Mouse (Mus musculus) limb, embryonic 15.5 days (tissue): ENCODE results near the gene Timm9. TPM values are rescaled to one million over a fixed set of nuclear protein-coding genes. Genes with fewer than 3 reads are reported as not detected.

Source experiments
- ATAC-seq: fragments of 200-750 bp; cut with Nextera tagmentation; 2 replicates; pipeline ENCODE4 v1.8.0; 2017; ENCODE audit warnings: low read depth, moderate TSS enrichment; ENCODE audit not compliant: insufficient number of reproducible peaks, low FRiP score, low TSS enrichment
- H3K27ac ChIP-seq: fragments of 300-500 bp; sonication (generic); 2 replicates; pipeline ENCODE4 v1.5.1; 2015; ENCODE audit warnings: moderate library complexity, mild to moderate bottlenecking, inconsistent platforms
- H3K27me3 ChIP-seq: fragments of 300-500 bp; sonication (generic); 2 replicates; pipeline ENCODE4 v1.6.1; 2015; ENCODE audit warnings: inconsistent platforms
- H3K36me3 ChIP-seq: fragments of 300-500 bp; sonication (generic); 2 replicates; pipeline ENCODE4 v1.6.1; 2015; ENCODE audit warnings: inconsistent platforms
- H3K4me1 ChIP-seq: fragments of 300-500 bp; sonication (generic); 2 replicates; pipeline ENCODE4 v1.6.1; 2015; ENCODE audit warnings: inconsistent platforms
- H3K4me2 ChIP-seq: fragments of 300-500 bp; sonication (generic); 2 replicates; pipeline ENCODE4 v1.6.1; 2015; ENCODE audit warnings: mild to moderate bottlenecking, inconsistent platforms
- H3K4me3 ChIP-seq: fragments of 300-500 bp; sonication (generic); 2 replicates; pipeline ENCODE4 v1.5.1; 2015; ENCODE audit warnings: mild to moderate bottlenecking, inconsistent platforms
- H3K9ac ChIP-seq: fragments of 300-500 bp; sonication (generic); 2 replicates; pipeline ENCODE4 v1.6.1; 2015; ENCODE audit warnings: inconsistent platforms
- H3K9me3 ChIP-seq: fragments of 300-500 bp; sonication (generic); 2 replicates; pipeline ENCODE4 v1.6.1; 2016; ENCODE audit warnings: inconsistent platforms
- WGBS: fragments of 180-500 bp; shearing (Covaris S2); methylation state at CpG from one replicate; pipeline ENCODE4 v1.1.7; 2015; 5-methylcytosine and 5-hydroxymethylcytosine counted together
- polyA plus RNA-seq: library from polyadenylated mRNA; unstranded; fragments of >200 nt; fragmentation: Nextera tagmentation; extraction: Ambion mirVana; gene quantifications from 2 replicates; pipeline ENCODE4 v1.2.1, GENCODE M21; 2015

Gene Timm9
- polyA plus RNA-seq = 67.0 and 70.4 TPM in 2 replicates

DNA sequence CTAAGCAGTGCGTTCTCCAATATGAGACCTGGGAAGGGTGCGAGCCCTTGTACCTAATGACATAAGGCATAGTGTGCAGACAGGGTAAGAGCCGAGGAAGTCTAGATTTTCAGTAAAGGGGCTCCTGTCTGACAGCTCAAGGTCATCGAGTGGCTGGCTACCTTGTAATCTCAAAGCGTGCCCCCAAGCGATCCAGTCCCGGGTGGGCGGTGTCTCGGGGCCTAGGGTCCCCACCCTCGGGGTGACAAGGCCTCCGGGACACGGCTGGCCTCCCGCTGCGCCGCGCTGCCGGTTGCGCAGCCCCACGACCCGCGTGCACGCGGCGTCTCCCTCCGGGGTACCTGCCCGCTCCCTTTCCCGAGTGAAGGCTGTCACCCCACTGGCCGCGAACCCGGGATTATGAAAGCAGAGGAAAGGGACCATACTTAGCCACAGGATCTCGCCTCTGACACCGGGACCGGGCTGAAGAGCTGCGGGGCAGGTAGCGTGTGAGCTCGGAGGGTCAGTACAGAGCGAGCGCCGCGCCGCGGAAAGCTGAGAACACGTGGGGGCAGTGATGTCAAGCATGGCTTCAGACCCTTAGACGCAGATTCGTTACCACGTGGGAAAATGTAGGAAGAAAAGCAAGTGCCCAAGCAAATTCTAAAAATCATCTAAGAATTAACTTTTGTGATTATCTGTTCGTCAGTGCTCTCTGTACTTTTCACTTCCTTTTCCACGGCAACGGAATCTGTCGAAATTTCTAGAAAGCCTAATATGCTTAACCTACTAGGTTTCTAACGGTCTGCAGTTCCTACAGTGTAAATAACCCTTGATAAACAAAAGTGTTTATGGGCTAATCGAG lies at the start of gene Timm9, which contains the start of gene 2700049A03Rik:
Gene Timm9, minus strand, starts transcription at position 555 of the 844 bp plus-strand sequence.
Gene 2700049A03Rik, plus strand, starts transcription at position 719 of the 844 bp plus-strand sequence.
- Histone ChIP-seq H3K27ac (peak within 1 kb of the TSS; percentile 81), H3K4me1 (peaks cover 22% of the 10 kb centered on the region)

DNA sequence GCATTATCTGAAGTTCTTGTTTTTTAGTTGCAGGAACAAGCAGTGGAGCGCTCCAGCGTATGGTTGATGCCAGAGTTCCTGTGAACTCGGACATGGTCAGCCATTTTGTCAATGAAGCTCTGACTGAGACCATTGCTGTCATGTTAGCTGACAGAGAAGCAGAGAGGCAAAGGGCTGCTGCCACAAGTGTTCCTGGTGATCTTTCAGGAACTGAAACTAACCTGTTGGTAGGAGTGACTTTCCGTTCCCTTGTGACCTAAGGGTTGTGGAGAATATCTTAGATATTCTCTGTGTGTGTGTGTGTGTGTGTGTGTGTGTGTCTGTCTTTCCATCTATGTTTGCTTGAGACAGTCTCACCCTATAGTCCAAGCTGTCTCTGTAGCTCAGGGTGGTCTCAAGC lies 47.9 kb upstream of the Timm9 start:
- Histone ChIP-seq H3K9ac (no peak overlapping the region), H3K9me3 (no peaks in the 10 kb centered on the region), H3K36me3 (peaks cover 50% of the 10 kb centered on the region), H3K4me1 (no peaks in the 10 kb centered on the region), H3K27me3 (no peaks in the 10 kb centered on the region), H3K4me3 (no peak overlapping the region), H3K4me2 (no peak overlapping the region), H3K27ac (no peak overlapping the region)
- ATAC-seq = no peak
- 97% methylated on average over 4 of the region's 4 CpGs for WGBS

More for the DNA sequence above, at the start of gene Timm9, which contains the start of gene 2700049A03Rik:
- peak within 1 kb of the TSS; percentile 98 for H3K9ac ChIP-seq
- peak within 1 kb of the TSS; percentile 97 for H3K4me3 ChIP-seq
- WGBS = under 1% methylated on average over 52 of the region's 52 CpGs
- H3K36me3 ChIP-seq = peaks cover 28% of the 10 kb centered on the region
- peak; percentile 84 for ATAC-seq
- H3K9me3 ChIP-seq = no peaks in the 10 kb centered on the region
- H3K4me2 ChIP-seq = peak within 1 kb of the TSS; percentile 84
- H3K27me3 ChIP-seq = no peaks in the 10 kb centered on the region

- Histone ChIP-seq H3K4me1 (no peaks in the 10 kb centered on the region), H3K4me2 (no peak overlapping the region), H3K36me3 (peaks cover 51% of the 10 kb centered on the region), H3K27me3 (no peaks in the 10 kb centered on the region), H3K27ac (no peak overlapping the region), H3K9me3 (no peaks in the 10 kb centered on the region), H3K9ac (no peak overlapping the region), H3K4me3 (no peak overlapping the region)
- WGBS = 95% methylated on average over 3 of the region's 3 CpGs
- ATAC-seq = no peak
Observed at GRCm38 (mm10) chr12:71183736-71184135, 47.3 kb upstream of the Timm9 start.

DNA sequence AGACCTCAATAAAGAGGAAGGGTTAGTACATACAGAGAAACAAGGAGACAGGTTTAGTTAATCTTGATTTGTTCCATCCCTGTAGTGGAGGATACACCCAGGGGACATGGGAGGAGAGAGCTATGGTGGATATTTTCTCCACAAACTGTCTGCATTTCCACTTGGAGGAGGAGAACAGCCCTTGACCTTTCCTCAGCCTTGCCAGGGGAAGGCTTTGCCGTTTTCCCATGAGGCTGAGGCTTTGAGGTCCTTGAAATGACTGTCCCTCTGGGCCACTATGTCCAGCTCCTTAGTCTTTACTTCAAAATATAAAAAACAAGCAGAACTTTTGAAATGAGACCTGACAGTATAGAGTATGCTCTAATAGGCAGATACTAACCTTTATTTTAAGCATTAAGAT lies 33.4 kb upstream of the Timm9 start:
- H3K27ac ChIP-seq = no peak overlapping the region
- 84% methylated on average over 1 of the region's 1 CpGs for WGBS
- peaks cover 43% of the 10 kb centered on the region for H3K36me3 ChIP-seq
- no peaks in the 10 kb centered on the region for H3K27me3 ChIP-seq
- H3K9ac ChIP-seq = no peak overlapping the region
- H3K4me1 ChIP-seq = no peaks in the 10 kb centered on the region
- no peak for ATAC-seq
- H3K4me2 ChIP-seq = no peak overlapping the region
- no peaks in the 10 kb centered on the region for H3K9me3 ChIP-seq
- no peak overlapping the region for H3K4me3 ChIP-seq

DNA sequence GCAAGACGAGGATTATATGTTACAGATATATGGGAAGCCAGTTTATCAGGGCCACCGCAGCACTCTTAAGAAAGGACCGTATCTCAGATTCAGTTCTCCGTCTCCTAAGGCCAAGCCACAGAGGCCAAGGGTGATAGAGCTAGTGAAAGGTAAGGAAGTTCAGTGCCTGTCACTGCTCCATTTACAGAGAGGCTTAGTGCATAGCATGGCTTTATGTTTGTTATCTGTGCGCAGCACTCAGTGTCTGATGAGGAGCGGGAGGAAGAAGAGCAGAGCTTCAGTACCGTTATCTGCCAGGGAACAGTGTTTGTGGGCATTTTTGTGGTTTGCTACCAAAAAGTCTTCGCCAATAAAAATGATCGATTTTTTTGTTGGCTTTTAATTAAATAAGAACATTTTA lies 27.9 kb upstream of the Timm9 start:
- no peak overlapping the region for H3K4me2 ChIP-seq
- H3K36me3 ChIP-seq = peaks cover 60% of the 10 kb centered on the region
- H3K9ac ChIP-seq = no peak overlapping the region
- H3K27ac ChIP-seq = no peak overlapping the region
- 92% methylated on average over 9 of the region's 9 CpGs for WGBS
- H3K4me3 ChIP-seq = no peak overlapping the region
- no peaks in the 10 kb centered on the region for H3K27me3 ChIP-seq
- ATAC-seq = no peak
- no peaks in the 10 kb centered on the region for H3K4me1 ChIP-seq
- H3K9me3 ChIP-seq = no peaks in the 10 kb centered on the region

GRCm38 (mm10) chr12:71157974-71158373 lies 21.5 kb upstream of the Timm9 start:
- no peak for ATAC-seq
- Histone ChIP-seq H3K4me3 (no peak overlapping the region), H3K27me3 (no peaks in the 10 kb centered on the region), H3K4me2 (no peak overlapping the region), H3K36me3 (peaks cover 69% of the 10 kb centered on the region), H3K4me1 (no peaks in the 10 kb centered on the region), H3K9ac (no peak overlapping the region), H3K27ac (no peak overlapping the region), H3K9me3 (no peaks in the 10 kb centered on the region)
- WGBS = 92% methylated on average over 6 of the region's 6 CpGs

DNA sequence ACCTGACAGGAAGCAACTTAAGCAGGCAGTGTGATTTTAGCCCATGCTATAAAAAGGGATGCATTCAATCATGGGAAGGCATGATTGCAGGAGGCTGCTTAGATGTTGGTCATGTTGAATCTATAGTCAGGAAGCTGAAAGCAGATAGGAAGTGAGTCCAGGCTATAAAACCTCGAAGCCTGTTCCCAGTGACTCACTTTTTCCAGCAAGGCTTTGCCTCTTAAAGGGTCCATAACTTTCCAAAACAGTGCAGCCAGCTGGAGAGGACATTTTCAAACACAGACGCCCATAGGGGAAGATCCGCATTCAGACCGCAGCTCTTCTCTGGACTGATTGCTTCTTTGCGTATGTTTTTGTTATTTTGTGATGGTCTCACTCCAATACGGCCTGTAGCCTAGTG lies 18.5 kb upstream of the Timm9 start:
- H3K9me3 ChIP-seq = no peaks in the 10 kb centered on the region
- no peak overlapping the region for H3K9ac ChIP-seq
- ATAC-seq = no peak
- H3K27ac ChIP-seq = no peak overlapping the region
- H3K4me3 ChIP-seq = no peak overlapping the region
- no peaks in the 10 kb centered on the region for H3K27me3 ChIP-seq
- H3K36me3 ChIP-seq = peaks cover 68% of the 10 kb centered on the region
- 90% methylated on average over 6 of the region's 6 CpGs for WGBS
- no peak overlapping the region for H3K4me2 ChIP-seq
- H3K4me1 ChIP-seq = no peaks in the 10 kb centered on the region

GRCm38 (mm10) chr12:71150167-71150566 lies 13.7 kb upstream of the Timm9 start:
- Histone ChIP-seq H3K27me3 (no peaks in the 10 kb centered on the region), H3K36me3 (peaks cover 68% of the 10 kb centered on the region), H3K9ac (no peak overlapping the region), H3K4me3 (no peak overlapping the region), H3K9me3 (no peaks in the 10 kb centered on the region), H3K4me1 (no peaks in the 10 kb centered on the region), H3K4me2 (no peak overlapping the region), H3K27ac (no peak overlapping the region)
- no peak for ATAC-seq
- 94% methylated on average over 8 of the region's 8 CpGs for WGBS

- Histone ChIP-seq H3K4me3 (no peak overlapping the region), H3K27ac (no peak overlapping the region), H3K27me3 (no peaks in the 10 kb centered on the region), H3K4me2 (no peak overlapping the region), H3K9me3 (no peaks in the 10 kb centered on the region), H3K36me3 (peaks cover 63% of the 10 kb centered on the region), H3K4me1 (no peaks in the 10 kb centered on the region), H3K9ac (no peak overlapping the region)
- ATAC-seq = no peak
- WGBS = 84% methylated on average over 6 of the region's 6 CpGs
Observed at GRCm38 (mm10) chr12:71149456-71149855, 13.0 kb upstream of the Timm9 start.

GRCm38 (mm10) chr12:71148801-71149200 lies 12.3 kb upstream of the Timm9 start:
- Histone ChIP-seq H3K27ac (no peak overlapping the region), H3K9me3 (no peaks in the 10 kb centered on the region), H3K4me1 (no peaks in the 10 kb centered on the region), H3K9ac (no peak overlapping the region), H3K27me3 (no peaks in the 10 kb centered on the region), H3K36me3 (peaks cover 64% of the 10 kb centered on the region), H3K4me2 (no peak overlapping the region), H3K4me3 (no peak overlapping the region)
- WGBS = 96% methylated on average over 9 of the region's 9 CpGs
- ATAC-seq = no peak

- ATAC-seq = no peak
- Histone ChIP-seq H3K27ac (no peak overlapping the region), H3K9ac (no peak overlapping the region), H3K27me3 (no peaks in the 10 kb centered on the region), H3K9me3 (no peaks in the 10 kb centered on the region), H3K4me3 (no peak overlapping the region), H3K4me2 (no peak overlapping the region), H3K36me3 (peaks cover 64% of the 10 kb centered on the region), H3K4me1 (no peaks in the 10 kb centered on the region)
- WGBS = 80% methylated on average over 3 of the region's 3 CpGs
Observed at GRCm38 (mm10) chr12:71147641-71148040, 11.2 kb upstream of the Timm9 start.

GRCm38 (mm10) chr12:71141189-71141588 lies 4.7 kb upstream of the Timm9 start:
- Histone ChIP-seq H3K27ac (no peak overlapping the region), H3K36me3 (peaks cover 39% of the 10 kb centered on the region), H3K4me3 (no peak overlapping the region), H3K9ac (no peak overlapping the region), H3K27me3 (no peaks in the 10 kb centered on the region), H3K4me2 (no peak overlapping the region), H3K4me1 (peaks cover 13% of the 10 kb centered on the region), H3K9me3 (no peaks in the 10 kb centered on the region)
- ATAC-seq = no peak
